Mouse (Mus musculus): ENCODE measurements at regions not wholly inside any gene's neighbourhood (a gene's known extent, or its start where the extent isn't known, plus 50 kb on each side); places are given as distances from the start of the nearest gene placed in this dataset.

DNA sequence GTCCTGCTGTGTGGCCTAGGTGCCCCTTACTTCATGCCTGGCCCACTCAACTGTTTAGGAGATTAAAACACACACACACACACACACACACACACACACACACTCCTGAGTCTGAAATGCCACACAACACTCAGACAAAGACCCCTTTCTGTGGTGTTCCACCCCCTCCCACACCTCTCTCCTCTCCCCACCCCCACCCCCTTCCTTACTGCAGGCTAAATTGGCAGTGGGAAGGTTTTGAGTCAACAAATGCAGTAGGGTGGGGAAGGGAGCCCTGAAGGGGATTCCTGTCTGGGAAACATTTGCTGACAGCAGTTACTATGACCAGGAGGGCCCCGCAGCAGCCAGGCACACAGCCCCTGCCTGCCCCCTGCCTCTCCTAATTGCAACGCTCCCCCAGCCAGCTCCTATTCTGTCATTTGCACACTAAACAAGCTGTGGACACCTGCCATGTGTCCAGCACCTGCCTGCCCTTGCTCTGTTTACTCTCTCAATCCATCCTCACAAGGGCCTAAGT is 69.5 kb downstream of the Ephb3 start:
- no peak for DNase-seq (ENCODE audit: low spot score)

GRCm38 (mm10) chr16:21277789-21278342 is 73.3 kb downstream of the Ephb3 start:
- no peak for DNase-seq (ENCODE audit: low spot score)

DNA sequence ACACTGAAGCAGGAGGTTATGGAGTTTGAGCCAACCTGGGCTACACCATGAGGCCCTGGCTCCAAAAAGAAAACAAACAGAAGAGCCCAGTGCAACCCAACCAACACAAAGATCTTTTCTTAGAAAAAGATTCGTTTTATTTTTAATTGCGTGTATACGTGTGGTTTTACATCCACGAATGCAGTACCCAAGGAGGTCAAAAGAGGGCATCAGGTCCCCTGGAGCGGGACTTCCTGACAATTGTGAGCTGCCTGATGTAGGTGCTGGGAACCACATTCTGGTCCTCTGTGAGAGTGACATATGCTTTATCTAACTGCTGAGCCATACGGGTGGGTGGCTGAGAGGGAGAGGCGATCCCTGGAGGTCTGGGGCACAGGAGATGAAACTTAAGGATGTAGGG is 73.8 kb downstream of the Ephb3 start:
- DNase-seq (ENCODE audit: low spot score): no peak

DNA sequence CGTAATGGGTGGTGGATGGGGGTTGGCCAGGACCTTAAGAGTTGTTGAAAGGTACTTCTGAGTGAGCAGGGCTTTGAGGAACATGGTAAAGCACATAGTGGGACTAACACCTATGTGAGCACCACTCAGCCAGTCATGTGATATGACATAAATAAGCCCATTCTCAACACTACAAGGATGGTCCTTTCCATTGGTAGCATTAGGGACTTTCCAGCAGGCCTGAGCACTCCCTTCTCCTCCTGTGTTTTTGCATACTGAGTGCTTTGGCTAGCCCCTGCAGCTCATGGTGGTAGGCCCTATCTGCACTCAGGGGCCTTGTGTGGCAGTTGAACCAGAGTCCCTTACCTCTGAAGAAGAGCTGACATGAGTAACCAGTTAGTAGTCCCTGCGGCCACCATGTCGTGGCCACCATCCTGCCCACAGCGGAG is 75.7 kb downstream of the Ephb3 start:
- DNase-seq (ENCODE audit: low spot score): no peak

- DNase-seq (ENCODE audit: low spot score): no peak
Measured at GRCm38 (mm10) chr16:21281958-21282730, 77.6 kb downstream of the Ephb3 start.

DNA sequence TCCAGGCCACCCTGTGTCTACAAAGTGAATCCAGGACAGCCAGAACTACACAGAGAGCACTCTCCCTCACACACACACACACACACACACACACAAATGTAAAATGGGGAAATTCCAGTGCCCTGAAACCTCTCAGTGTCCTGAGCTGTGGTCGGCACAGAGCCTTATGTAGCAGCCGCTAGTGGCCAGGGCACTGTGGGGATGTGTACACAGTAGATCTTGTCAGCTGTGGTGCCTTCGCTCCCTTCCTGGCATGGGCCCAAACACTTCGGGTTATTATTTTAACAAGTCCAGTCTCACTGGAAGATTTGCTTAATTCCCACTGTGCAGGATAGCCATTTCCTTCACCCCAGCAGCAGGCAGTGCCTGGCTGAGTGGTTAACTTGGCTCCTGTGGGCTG is 81.5 kb downstream of the Ephb3 start:
- DNase-seq (ENCODE audit: low spot score): no peak

- no peak for DNase-seq (ENCODE audit: low spot score)
Measured at GRCm38 (mm10) chr16:21289528-21289927, 85.0 kb downstream of the Ephb3 start.

- DNase-seq (ENCODE audit: low spot score): no peak
Measured at GRCm38 (mm10) chr16:21293010-21293409, 88.5 kb downstream of the Ephb3 start.

DNA sequence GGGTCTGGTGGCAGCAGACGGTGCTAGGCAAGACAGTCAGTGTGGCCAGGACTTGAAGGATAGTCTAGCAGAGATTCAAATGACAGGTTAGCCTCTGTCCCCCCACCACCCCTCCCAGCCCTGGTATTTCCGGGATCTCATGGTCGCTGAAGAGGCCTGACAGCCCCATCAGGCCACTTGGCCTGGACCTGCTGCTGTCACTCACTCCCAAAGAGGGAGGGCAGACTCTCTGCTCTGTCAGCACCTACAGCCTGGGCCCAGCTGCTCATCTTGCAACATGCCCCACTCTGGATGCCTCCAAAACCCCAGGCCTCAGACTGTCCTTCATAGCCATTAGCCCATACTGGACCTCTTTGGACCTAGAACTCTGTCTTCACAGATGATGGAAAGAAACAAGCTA is 89.0 kb downstream of the Ephb3 start:
- no peak for DNase-seq (ENCODE audit: low spot score)

GRCm38 (mm10) chr16:21294677-21295411 is 90.3 kb downstream of the Ephb3 start:
- no peak for DNase-seq (ENCODE audit: low spot score)

GRCm38 (mm10) chr16:21295956-21296733 is 91.6 kb downstream of the Ephb3 start:
- no peak for DNase-seq (ENCODE audit: low spot score)

GRCm38 (mm10) chr16:21296786-21297185 is 92.2 kb downstream of the Ephb3 start:
- DNase-seq (ENCODE audit: low spot score): no peak

- DNase-seq (ENCODE audit: low spot score): no peak
Measured at GRCm38 (mm10) chr16:21298866-21299265, 94.3 kb downstream of the Ephb3 start.

DNA sequence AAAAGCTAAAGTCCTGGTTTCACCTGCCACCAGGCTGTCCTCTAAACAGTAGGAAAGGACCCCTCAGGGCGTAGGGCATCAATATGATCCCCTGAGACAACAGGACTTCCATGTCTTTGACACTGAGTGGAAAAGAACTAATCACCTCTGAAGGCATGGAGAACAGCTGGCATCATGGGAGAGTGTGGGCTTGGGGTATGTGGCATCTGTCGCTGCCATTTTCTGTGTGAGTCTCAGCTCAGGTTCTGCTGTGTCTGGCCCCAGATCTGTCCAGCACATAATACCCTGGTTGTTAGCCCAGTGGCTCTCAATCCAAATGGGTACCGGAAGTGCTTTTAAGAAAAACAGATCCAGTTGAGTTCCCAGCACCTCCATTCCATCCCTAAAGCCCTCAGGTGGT is 101.3 kb downstream of the Ephb3 start:
- DNase-seq (ENCODE audit: low spot score): no peak

DNA sequence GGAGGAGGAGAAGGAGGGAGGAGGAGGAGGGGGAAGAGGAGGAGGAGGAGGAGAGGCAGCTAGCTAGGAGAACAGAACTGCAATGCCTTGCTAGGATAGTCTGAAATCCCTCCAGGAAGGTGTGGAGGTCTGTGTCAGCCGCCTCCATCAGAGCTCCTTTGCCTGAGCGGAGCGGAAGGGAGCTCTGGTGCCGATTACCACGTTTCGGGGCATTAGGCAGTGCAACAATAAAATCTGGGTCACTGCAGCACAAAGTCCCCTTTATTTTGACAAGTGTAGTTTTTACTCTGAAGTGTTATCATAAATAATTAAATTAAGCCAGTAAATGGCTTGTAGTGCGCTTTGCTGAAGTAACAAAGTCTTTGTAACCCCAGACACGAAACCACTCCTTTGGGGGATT is 104.0 kb downstream of the Ephb3 start:
- DNase-seq (ENCODE audit: low spot score): no peak

- DNase-seq (ENCODE audit: low spot score): no peak
Measured at GRCm38 (mm10) chr16:21310636-21311615, 106.4 kb downstream of the Ephb3 start.

- DNase-seq (ENCODE audit: low spot score): no peak
Measured at GRCm38 (mm10) chr16:21311781-21312180, 107.2 kb downstream of the Ephb3 start.

DNA sequence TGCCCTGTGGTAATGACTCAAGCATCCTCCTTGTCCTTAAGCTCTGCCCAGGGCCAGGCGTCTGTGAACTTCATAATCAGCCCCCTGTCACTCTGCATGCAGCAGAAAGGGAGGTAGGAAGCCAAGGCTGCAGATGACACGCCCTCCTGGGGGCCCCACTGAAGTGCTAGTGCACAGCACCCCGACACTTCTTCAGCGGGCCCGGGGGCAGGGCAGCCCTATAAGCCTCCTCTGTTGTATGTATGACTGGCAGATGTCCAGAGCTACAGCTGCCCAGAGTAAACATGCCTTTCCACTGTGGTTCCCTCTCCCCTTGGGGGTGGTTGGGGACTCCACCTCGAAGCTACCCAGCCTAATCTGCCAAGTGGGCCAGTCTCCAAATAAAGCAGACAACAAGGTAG is 107.2 kb upstream of the Vps8 start:
- no peak for DNase-seq (ENCODE audit: low spot score)

DNA sequence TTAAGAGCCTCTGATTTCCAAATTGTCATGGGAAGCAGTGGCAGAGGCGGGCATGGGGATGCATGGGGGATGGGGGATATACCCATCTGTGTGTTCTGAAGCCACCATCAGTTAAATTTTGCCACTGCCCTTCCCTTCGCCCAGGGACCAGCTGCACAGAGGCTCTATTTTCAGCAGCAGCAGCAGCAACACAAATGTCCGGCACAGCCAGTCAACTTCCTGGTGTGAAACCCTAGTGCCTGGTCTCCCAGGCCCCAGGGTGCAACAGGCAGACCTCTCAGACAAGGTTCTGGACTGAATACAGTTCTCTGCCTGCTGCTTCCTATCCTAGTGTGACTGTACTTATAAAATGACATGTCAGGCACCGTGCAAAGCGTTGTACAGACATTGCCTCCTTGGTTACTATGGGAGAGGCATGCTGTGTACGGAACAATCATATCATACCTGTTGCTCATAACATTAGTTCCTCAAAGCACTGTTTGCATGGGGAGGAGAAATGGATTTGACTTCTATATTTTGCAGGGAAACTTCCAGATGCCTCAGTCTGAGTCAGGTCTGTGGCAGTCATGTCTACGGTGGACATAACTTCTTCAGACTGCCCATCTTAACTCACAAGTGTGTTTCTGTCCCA is 104.8 kb upstream of the Vps8 start:
- no peak for DNase-seq (ENCODE audit: low spot score)

DNA sequence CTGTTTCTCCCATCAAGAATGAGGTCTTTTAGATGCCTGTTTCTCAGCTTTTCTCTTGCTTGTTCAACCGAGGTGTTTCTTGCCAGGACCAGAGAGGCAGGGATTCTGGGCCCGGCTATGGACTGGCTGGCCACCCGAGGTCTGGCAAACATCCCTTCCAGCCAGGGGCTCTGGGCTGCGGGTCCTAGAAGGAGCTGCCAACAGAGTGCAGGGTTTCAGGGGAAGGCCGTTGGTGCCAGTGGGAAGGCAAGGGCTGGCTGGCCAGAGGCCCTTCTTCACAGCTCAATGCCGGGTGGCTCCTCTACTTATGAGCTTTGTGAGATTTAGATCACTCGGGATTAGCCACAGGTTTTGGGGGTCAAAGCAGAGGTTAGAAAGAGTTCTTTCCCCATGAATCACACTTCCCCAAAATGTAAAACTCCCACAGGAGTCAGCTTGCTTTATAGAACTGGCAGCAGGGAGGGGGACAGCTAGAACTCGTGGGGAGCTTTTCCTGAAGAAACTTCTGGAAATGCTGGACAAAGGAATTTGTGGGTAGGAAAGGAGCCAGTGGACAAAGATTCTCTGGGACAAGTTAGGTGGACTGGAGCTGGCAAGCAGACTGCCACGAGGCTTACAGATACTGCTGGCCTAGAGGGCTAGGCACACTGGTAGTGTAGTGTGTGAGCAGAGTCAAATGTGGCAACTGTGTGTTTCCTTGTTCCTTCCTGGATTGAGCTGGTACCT is 104.1 kb upstream of the Vps8 start:
- DNase-seq (ENCODE audit: low spot score): no peak

Measured in urinary bladder, postnatal 10 days (tissue).